Mouse (Mus musculus) gastrocnemius, adult 18-20 months (tissue): ENCODE results near the gene Kifap3. TPM values are rescaled to one million over a fixed set of nuclear protein-coding genes. Genes with fewer than 3 reads are reported as not detected.
"Not testable (repeated sequence)": the region's sequence is repeated elsewhere in the genome, so short reads cannot be mapped to it uniquely, and the experiment has no call there.

Experiments used
- DNase-seq: peaks from one replicate; pipeline ENCODE4 v3.0.0; 2021; ENCODE audit warnings: low spot score
- long read RNA-seq, 2 experiments: library from polyadenylated mRNA; stranded (forward); transcript quantifications; one replicate each; pipeline ENCODE4 v2.0.0; 2021
- total RNA-seq, 2 experiments: library from RNA; stranded (reverse); gene quantifications; 2 replicates each; pipeline ENCODE4 v1.2.3; 2021

Kifap3 gene
- total RNA-seq, result 10 to 100 TPM; 20.0 to 22.9 TPM
- long read RNA-seq, experiment 1, full-length matches to known transcripts, result 29 of 38 reads
- long read RNA-seq, experiment 1, partial matches to known transcripts, result 1 of 38 reads
- long read RNA-seq, experiment 1, other reads (novel, unspliced or antisense), result 8 of 38 reads
- long read RNA-seq, experiment 2, full-length matches to known transcripts, result 23 of 34 reads
- long read RNA-seq, experiment 2, partial matches to known transcripts, result 9 of 34 reads
- long read RNA-seq, experiment 2, other reads (novel, unspliced or antisense), result 2 of 34 reads

DNA sequence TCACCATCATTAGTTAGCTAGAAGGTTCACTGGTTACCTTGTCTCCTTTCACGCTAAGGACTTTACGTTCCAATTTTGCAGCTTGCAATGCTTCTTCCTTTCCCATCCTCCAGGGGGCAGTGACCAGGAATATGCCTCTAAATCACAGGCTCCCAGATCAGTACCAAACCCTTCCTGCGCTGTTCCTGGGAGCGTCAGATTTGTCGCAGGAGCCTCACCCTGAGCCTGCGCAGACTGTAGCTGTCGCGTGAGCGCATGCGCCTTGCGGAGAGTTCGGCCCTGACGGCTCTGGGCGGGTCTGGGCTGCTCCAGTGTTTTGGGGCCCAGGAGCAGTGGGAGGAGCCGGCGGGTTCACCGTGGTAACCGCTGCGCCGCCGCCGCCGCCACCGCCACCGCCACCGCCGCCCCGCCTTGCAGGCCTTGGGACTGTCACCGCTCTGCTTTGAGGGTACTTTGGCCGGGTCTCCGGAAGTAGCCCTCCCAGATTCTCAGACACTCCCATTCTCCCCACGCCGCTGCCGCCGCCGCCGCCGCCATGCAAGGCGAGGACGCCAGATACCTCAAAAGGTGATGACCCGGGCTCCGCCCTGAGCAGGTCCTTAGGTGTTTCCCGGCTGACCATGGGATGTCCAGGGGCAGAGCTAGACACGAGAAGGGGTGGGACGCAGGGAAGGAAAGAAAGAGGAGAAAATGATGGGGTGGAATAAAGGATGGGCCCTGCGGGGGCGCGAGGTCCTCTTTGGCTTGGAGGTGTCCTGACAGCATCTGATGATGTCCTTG is at the start of gene Kifap3:
TSS of gene Kifap3 (plus strand) at position 248 of the 780 bp plus-strand sequence.
- DNase-seq, result peak; percentile 99

DNA sequence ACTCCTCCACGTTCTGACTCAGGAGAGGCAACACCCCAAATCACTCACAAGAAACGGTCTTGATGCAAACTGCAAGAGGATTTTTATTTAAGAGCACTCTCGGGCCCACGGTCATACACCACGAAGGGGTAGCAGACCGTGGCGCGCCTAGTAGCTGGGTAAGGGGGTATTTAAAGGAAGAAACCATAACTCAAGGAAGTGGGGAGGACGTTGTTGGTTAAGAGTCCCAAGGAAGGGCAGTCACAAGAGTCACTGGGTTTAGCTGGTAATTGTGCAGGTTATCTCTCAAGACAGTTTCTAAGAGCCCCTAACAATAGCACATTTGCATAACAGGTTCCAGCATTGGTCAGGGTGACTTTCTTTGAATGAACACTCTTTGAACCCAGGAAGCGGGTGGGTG is 48.2 kb upstream of the Kifap3 start:
- not testable (repeated sequence) for DNase-seq

DNA sequence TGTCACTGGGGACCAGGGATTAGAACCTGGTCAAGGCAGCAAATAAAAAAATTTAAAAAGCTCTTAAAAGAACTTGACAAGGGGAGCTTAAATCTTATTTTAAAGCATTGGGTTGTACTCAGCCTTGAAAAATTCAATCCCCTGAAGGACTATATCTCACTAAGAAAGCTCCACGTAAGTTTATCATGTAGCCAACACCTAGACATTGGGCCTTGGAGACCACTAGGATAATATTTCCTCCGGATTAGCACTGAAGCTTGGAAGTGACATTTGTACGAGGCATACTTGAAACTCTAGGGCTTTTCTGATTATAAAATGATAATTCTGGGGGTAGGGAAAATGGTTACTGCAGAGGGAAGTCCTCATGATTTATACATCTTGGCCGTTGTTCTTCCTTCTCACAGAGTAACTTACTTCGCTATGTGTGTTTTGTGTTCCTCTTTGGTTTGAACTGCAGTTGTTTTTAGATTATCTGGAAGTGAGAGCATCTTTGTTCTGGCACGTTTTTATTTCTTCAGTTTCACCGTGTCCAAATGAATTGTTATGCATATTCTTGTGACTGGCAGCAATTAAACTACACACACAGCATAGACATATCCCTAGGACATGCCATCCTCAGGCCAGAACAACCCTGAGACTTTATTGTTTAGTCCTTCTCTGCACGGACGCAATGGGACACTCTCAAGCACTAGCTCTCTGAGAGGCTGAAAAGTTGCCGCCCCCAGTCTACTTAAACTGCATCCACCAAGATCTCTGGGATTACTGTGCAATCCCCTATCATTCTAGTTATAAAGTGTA is 42.7 kb upstream of the Kifap3 start:
- no peak for DNase-seq

DNA sequence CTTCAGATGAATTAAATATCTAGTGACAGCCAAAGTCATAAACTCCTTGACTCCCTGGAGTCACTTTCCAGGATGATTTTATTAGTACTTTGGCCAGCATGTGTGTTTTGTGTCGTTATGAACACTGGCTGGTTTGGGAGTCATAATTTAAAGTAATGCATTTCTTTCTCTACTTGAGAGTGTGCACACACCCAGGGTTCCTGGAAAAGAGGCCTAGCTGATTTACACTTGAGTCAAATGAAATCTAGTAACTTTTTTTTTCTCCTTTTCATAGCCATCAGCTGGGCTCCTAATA is 42.2 kb upstream of the Kifap3 start:
- no peak for DNase-seq

DNA sequence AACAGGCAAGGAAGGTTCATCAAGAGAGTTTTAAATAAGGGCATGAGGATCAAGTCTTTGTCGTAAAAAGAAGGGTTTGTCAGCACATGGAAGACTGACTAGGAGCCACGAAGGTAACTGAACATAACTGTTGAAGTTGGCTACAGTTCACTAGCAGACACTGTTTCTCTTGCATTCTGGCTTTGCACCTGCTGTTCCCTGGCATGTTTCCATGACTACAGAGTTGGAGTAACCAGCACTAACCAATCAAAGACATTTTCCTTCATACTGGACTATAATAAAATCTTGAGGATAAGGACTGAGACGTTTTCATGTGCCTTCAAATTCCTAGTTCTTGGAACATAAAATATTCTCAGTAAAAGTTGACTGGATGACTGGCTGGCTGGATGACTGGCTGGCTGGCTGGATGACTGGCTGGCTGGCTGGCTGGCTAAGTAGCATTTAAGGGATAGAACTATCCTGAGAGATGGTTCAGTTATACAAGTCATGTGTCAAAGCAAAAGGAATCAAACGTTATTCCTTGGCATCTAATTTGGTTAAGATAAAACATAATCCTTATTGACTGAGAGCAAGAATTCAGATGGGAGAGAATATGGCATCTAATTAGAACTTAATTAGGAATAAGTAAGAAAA is 27.9 kb upstream of the Kifap3 start:
- DNase-seq, result no peak

DNA sequence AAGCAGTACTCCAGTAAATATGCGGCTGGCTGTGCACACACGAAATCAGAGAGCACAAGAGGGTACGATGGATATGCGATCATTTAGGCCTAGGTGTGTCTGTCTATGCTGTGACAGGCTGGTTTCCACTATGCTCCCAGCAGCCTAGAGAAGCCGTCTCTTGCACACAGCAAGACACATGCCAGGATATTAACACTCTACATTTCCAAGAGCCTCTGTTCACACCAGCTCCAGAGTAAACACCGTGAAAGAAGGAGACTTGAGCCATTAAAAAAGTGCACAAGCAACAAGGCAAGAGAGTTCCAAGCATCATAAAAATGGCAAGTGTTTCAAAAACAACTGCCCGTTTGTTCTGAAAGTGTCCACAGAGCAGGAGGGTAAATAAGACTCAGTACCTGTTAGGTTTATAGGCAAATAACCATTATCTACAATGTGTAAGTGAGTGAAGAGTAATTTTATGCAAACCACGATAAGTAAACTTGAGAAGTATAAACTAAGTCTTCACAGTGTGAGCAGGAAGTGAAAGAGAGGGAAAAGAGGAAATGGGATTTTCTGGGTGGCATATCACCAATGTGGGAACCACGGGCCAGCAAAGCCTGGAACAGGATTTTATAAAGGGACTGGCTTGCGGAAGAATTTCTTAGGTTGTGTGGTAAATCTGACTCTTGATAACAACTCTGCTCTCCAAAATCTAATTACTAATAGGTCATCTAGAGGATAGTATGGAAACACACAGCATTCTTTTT is 21.7 kb upstream of the Kifap3 start:
- no peak for DNase-seq

DNA sequence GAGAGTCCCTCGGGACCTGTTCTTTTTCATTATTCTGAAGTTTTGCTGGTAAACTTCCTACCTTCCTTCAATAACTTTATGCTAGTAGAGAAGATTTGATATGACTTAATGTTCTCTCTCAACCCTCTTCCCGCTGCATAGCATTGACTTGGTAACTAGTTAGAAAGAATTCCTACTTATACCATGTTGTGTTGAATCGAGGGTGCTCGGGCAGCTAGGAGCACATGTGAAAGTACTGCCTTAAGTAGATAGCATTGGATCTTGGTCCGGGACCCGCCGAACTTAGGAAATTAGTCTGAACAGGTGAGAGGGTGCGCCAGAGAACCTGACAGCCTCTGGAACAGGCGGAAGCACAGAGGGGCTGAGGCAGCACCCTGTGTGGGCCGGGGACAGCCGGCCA is 4.2 kb downstream of the Kifap3 start:
- not testable (repeated sequence) for DNase-seq

DNA sequence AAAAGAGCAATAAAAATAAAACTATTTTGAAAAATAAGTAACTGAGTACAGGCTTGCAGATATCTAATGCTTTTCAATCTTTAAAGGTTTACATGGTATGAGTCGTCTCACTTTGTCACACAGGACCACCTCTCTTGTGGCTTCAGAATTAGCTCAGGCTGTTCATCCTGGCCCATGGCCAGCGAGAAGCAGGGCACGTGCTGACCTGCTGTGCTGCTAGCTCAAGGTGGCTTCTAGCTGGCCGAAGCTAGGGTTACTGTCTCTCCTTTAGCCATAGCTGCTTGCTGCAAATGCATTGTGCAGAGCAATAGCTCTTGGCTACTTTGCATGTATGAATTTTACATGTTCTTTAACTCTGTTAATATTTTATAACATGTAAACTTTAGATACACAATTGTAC is 42.0 kb downstream of the Kifap3 start:
- DNase-seq, result no peak

DNA sequence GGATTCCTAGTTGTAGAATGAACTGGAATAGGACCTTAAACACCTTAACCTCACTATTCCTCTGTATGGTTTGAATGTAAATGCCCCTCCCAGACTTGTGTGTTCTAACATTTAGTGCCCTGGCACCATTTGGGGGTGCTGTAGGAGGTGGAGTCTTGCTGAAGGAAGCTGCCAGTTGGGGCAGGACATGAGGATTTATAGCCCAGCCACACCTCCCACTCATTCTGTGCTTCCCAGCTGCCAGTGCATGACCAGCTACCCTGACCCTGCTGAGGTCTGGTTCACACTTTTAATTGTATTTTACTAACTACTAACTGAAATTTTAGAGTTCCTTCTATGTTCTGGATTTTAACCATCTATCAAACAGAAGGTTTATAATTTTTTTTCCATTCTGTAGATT is 50.1 kb downstream of the Kifap3 start:
- DNase-seq, result no peak

DNA sequence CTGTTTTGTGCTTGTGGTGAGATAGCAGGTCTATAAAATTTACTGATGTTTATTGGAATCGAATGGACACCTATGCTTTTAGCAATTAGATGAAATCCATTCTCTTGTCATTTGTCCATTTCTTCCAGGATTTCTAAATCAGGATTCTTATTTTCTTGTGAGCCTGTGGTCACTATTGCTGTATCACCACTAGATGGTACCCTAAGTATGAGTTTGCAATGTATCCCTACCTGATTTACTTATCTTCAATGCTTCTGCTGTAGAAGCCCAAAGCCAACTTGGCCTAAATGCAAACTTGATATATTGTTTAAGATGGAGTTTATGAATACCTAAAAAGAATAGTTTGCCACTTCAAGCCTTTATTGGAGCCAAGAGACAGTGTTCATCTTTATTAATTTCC is 54.7 kb downstream of the Kifap3 start:
- DNase-seq, result no peak

DNA sequence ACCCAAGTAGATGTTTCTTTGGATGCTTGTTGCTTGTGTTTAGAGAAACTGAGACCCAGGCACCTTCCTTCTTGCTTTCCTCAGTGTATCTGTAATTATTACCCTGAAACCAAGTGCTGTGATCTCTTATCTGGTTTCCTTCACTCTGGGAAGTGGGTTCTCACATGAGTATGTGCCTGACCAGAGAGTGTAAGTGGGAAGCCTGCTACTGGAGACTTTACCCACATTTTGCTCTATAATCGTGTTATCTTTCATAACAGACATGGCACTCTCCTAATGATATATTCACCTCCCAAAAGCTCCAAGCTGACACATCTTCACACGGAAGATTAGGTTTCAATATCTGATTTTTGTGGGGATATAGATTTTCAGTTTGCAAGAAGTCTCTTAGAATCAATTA is 55.7 kb downstream of the Kifap3 start:
- no peak for DNase-seq

DNA sequence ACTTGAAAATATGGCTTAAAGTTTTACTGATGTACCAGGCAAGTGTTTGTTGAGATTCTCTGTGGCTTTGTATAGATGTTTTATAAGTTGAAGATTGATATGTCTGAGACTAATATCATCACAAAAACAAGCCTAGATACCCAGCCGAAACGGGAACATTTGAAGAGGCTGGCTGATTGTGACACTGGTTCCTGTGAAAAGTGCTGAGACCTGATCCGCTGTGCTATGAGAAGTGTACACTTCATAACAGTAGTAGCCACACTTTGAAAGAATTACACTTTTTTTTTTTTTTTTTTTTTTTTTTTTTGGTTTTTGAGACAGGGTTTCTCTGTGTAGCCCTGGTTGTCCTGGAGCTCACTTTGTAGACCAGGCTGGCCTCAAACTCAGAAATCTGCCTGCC is 59.1 kb downstream of the Kifap3 start:
- DNase-seq, result not testable (repeated sequence)

DNA sequence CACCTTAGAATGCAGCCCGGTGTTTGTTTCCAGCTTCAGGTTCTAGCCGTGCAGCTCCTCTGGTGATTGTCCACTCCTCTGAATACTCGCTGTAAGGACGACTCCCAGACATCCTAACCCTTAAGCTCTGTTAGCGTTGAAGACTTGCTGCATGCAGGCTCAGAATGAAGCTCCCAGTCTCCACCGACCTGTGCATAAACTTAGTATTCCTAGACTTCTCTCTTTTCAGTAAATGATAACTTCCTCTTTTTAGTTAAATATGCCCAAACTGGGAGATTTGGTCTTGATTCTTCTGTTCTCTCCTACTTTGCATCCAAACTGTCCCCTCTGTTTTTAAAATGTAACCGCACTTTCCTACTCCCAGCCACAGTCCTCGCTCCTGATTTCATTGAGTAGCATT is 61.2 kb downstream of the Kifap3 start:
- DNase-seq, result no peak

DNA sequence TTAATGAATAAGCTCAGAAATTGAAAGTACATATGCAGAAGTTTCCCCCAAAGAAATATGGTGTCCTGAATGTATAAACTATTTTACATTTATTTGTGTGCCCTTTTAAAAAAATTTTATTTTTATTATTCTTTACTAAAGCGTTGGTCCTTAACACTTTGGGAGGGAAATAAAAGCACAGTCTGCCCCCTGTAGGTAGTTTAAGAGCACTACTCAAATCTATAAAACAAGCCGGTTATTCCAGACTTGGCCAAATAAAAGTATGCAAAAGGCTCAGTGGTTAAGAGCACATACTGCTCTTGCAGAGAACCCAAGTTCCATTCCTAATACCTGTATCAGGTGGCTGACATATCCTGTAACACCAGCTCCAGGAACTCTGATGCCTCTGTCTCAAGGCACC is 62.9 kb downstream of the Kifap3 start:
- no peak for DNase-seq

DNA sequence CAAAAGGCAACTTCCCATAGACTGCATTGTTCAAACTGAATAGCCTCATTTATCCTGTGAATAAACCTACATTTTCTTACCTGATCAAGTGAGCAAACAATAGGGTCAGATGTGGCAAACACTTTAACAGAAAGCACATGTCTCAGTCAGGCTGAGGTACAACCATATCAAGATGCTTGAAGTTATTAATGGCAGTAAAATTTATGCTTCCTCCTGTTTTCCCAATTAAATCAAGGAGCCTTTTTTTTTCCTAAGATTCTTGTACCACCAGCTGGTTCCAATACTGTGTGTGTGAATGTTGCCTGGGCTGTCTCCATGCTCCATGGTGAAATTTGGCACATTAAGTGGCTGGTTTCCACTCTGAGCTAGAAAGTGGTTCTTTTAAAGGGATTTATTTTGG is 64.5 kb downstream of the Kifap3 start:
- DNase-seq, result no peak

DNA sequence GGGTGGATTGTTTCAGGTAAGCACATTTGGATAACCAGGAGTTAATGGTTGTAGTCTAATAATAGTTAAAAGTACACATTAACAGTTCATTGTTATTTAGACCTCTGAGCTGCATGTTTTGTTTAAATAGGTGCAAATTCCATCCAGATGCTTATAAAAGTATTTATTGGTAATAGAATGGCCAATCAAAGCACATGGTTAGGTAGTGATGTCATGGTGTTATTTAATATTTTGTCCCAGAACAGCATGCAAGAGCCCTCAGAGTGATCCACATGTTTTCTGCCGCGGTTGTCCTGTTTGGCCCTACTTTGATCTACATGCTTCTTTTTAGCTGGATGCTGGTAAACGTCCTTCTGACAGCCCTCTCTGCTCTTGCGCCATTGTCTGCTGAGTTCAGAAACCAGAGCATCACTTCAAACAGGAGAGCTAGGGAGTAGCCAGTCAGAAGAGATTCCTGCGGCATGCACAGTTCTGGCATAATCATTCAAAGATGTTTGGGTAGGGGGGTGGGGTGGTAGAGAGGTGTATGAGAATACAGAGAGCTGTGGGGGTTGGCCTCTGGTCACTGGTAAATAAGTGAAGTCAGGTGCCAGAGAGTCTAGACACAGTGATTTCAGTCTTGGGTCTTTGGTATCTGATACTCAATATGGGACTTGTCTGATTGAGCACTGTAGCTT is 73.6 kb downstream of the Kifap3 start:
- DNase-seq, result no peak

DNA sequence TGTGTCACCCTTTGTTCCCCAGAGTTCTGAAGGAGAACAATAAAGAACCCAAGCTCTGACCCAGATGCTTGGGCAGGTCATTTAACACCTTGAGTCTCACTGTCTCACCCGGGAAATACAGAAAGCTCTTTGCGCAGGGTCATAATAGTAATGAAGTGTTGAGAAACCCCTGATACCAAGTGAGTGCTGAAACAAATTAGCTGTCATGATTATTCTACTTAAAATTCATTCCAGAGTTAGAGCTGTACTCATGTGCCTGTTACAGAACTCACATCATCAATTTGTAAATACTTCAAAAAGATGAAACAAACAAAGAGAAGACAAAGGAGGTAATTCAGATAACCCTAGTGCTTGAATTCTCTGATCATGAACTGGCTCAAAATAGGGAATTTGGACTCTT is 79.0 kb downstream of the Kifap3 start:
- no peak for DNase-seq

DNA sequence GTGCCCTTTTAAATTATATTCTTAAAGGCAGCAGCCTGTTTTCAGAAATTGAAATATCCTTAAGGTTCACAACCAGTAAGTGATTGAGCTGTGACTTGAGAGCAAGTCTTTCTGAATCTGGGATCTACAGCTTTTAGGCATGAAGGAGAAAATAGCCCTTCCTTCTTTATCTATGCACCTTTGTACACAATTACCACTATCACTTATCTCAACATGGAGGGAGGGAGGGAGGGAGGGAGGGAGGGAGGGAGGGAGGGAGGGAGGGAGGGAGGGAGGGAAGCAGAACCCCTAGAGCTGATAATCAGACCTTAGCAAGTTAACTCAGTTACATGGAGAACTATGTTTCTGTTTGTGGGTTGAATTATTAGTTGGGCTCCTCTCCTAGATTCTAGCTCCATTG is 82.2 kb downstream of the Kifap3 start:
- no peak for DNase-seq

DNA sequence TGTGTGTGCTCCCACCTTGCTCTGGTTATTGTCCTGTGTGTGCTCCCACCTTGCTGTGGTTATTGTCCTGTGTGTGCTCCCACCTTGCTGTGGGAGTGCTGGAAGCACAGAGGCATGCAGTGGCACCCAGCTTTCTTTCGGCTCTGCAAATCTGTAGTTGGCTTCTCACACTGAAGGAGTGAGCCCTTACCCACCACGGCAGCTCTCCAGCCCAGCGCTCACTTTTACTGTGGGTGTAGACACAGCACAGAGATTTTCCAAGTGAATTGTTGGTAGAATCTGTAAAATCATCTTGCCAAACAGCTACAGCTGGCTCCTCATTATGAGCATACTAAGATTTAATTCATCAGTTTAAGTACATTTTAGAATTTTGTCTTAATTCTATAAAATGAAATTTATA is 93.8 kb downstream of the Kifap3 start:
- DNase-seq, result no peak

DNA sequence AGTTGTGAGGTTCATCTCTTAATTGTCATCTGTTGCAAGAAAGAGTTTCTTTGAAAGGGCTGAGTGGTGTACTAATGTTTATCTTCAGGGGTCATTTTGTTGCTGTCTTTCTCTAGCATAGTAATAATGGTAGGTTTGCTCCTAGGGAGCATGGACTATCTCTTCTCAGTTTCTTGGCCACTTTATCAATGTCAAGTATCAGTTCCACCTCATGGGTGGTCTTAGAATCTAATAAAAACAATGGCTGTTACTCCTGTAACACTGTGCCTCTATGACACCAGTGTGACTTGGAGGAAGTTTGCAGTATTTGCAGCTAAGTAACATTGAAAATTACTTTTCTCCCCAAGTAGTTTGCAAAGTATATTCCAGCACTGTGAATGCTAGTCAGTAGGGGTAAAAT is 110.2 kb downstream of the Kifap3 start:
- no peak for DNase-seq

DNA sequence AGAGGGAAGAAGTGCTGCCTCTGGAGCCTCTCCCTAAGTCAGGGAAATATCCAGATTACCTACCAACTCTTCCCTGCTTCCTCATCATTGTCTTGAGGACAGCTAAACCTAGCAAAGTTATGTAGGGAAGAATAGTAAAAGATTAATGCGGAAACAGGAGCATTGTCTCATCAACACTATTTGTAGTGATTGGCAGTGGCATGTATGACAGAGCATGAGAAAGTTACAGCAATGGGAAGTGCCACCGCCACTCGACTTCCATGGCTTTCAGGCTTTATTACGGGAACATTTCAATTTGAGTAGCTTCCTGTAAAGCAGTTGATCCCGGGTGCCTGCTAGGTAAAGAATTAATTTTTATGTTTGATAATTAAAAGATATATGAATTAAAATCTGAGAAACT is 113.9 kb downstream of the Kifap3 start:
- DNase-seq, result no peak
